Mouse (Mus musculus) bone marrow macrophage, adult 2 months (primary cell): ENCODE results near the gene 1810046K07Rik.
A peak's percentile ranks its signal among the peaks of the same experiment; 100 is the strongest.

Source experiments
- CTCF ChIP-seq: IDR thresholded peaks from 2 replicates; pipeline ENCODE4 v1.5.1; 2012; ENCODE audit warnings: low read depth, mild to moderate bottlenecking, low read length, moderate library complexity
- POLR2A ChIP-seq: IDR thresholded peaks from 2 replicates; pipeline ENCODE4 v1.6.1; 2012; ENCODE audit warnings: mild to moderate bottlenecking, low read depth, low read length, borderline replicate concordance

- TF ChIP-seq POLR2A: no peak
- 0 out of 2 replicates have a peak, but pooled peaks have one; percentile 17 for TF ChIP-seq CTCF
These were observed 36.0 kb downstream of the 1810046K07Rik start for GRCm38 (mm10) chr9:51292674-51293073.
